Mouse (Mus musculus) layer of hippocampus, adult 2 months (tissue): ENCODE measurements around the gene Thbs3. TPM values are rescaled to one million over a fixed set of nuclear protein-coding genes. Genes with fewer than 3 reads are reported as not detected.
A peak's percentile ranks its signal among the peaks of the same experiment; 100 is the strongest.

Experiments used
- DNase-seq, 2 experiments: peaks; one replicate each; pipeline ENCODE4 v3.0.0; 2022; ENCODE audit warnings: low spot score in 2 of 2
- H3K27ac ChIP-seq: fragments of 200-600 bp; 2 replicates; pipeline ENCODE4 v1.8.1; 2022
- H3K4me3 ChIP-seq: fragments of 200-600 bp; 2 replicates; pipeline ENCODE4 v1.8.1; 2022; ENCODE audit warnings: mild to moderate bottlenecking
- CTCF ChIP-seq: fragments of 200-600 bp; conservative IDR thresholded peaks from 2 replicates; pipeline ENCODE4 v1.8.1; 2022; ENCODE audit warnings: antibody characterized with exemption, mild to moderate bottlenecking, moderate library complexity
- total RNA-seq, 2 experiments: library from RNA; stranded (reverse); gene quantifications; 2 replicates each; pipeline ENCODE4 v1.2.3; 2021

Thbs3 gene
- total RNA-seq, 2 experiments from 2014 or later, result 42.6 to 43.8 TPM

DNA sequence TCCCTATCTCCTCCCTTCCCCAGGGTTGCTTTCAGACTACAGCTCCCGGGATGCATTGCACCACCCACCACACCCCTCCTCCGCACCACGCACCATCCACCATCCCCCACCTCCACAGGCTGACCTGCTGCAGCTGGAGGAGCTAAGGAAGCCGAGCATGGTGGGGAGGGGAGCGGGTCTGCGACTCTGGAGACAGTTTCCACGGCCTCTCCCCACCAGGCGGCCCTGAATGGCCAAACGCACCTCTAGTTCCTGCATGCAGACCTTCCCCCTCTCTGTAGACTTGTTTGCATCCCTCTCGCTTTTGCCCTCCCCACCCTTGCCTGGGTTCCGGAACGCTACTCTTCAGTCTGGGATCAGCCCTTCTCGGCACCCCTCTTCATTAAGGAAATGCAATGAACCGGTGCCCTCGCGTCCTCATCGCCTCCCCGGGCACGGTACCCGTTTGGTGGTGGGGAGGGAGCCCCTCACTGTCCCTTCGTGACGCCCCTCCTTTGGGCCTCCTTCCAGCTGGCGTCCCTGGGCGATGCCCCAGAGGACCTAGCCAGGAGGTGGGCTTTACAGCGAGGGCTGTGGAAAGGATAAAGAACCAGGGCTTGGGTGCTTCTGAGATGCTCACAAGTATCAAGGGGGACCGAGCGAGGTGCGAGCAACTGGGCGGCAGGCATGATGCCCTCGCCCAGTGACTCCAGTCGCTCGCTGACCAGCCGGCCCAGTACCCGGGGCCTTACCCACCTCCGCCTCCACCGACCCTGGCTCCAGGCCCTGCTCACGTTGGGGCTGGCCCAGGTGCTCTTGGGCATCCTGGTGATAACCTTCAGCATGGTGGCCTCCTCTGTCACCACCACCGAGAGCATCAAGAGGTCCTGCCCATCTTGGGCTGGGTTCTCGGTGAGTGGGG is 31.7 kb upstream of the Thbs3 start, which contains the start of gene Fam189b:
Gene Fam189b (plus strand): TSS at position 86 of the 901 bp plus-strand sequence.
- DNase-seq, result peak; percentile 91 to 95
- H3K4me3 ChIP-seq, result peak within 1 kb of the TSS; percentile 88
- TF ChIP-seq CTCF, result peak; percentile 27
- H3K27ac ChIP-seq, result peak within 1 kb of the TSS; percentile 98

DNA sequence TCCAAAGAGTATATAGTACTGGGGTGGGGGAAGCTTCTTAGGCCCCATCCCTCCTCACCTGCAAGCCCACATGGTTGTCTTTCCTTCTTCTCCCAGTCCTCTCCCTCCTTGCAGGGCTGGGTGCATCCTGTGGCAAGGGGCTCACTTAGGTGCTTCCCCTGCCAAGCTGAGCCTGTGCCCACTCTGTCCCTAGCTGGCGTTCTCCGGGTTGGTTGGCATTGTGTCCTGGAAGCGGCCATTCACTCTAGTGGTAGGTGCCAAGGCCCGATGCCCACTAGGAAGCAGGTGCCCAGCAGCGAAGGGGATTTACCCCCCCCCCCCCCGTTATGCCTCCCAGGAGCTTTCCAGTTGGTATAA is 31.0 kb upstream of the Thbs3 start:
- no peak for TF ChIP-seq CTCF
- Histone ChIP-seq H3K27ac (peak overlapping the region; percentile 98), H3K4me3 (peak overlapping the region; percentile 88)
- no peak for DNase-seq

DNA sequence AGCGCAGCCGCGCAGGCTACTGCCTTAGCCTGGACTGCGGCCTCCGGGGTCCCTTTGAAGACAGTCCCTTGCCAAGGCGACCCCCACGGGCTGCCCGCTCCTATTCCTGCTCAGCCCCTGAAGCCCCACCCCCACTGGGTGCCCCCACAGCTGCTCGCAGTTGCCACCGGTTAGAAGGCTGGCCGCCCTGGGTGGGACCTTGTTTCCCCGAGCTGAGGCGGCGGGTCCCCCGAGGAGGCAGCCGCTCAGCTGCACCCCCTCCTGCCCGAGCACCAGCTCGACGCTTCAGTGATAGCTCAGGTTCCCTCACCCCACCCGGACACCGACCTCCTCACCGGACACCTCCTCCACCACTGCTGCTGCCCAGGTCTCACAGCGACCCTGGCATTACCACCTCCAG is 27.8 kb upstream of the Thbs3 start:
- Histone ChIP-seq H3K4me3 (no peak overlapping the region), H3K27ac (no peak overlapping the region)
- no peak for TF ChIP-seq CTCF
- no peak for DNase-seq

DNA sequence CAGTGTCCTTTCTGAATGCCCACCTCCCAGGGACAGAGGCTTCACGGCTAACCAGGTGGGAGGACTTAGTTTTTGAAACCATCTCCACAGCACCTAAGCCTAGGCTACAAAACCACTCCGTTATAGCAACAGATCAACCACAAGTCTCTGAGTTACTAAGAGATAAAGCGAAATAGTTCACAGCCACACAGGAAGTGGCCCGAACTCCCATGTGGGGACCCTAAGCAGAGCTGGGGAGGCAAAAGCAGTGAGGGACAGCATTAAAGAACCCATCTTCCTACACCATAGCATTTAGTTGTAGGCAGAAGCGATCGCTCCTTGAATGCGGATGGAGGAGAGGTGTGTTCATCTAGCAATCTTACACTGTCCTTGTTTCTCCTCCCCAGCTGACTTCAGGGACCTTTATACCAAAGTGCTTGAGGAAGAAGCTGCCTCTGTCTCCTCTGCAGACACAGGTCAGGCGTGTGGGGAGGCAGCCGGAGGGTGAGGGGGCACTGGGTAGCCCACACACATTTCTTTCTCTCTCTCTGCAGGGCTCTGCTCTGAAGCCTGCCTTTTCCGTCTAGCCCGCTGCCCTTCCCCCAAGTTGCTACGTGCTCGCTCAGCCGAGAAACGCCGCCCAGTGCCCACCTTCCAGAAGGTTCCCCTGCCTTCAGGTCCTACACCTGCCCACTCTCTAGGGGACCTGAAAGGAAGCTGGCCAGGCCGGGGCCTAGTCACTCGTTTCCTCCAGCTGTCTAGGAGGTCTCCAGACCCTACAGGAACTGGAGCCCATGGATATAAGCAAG is 27.1 kb upstream of the Thbs3 start:
- no peak for DNase-seq
- Histone ChIP-seq H3K4me3 (no peak overlapping the region), H3K27ac (no peak overlapping the region)
- no peak for TF ChIP-seq CTCF

DNA sequence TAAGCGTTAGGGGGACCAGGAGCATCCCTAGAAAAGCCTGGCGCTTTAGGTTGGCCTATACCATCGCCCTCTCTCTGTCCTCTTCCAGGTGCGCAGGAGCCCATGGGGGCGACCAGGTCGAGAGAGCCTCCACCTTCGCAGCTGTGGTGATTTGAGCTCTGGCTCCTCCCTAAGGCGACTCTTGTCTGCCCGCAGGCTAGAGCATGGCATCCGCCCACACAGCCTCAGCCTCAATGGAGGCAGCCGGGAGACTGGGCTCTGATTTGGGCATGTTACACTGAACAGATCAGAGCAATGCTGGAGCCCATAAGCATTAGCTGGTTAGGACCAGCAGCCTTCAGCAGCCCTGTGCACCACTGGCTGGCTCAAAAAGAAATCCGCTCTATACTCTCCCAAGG is 26.5 kb upstream of the Thbs3 start:
- DNase-seq, result no peak
- no peak overlapping the region for H3K27ac ChIP-seq
- no peak for TF ChIP-seq CTCF
- no peak overlapping the region for H3K4me3 ChIP-seq

DNA sequence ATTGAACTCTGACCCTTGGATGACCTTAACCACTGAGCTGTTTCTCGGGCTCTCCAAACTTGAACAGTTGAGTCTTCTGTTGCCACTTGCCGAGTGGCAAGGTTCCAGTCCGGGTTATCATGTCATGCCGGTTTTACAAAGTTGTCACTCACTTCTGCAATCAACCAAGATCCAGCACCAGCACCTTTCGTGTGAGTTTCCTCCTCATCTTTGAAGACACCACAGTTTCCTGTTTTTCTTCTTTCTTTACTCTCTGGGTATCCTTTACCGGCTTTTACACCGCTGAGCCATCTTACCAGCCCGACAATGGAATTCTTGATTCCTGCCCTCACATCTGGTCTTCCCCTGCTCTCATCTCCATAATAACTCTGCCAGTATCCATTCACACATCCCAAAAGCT is 24.5 kb upstream of the Thbs3 start:
- DNase-seq, result no peak
- TF ChIP-seq CTCF, result no peak

DNA sequence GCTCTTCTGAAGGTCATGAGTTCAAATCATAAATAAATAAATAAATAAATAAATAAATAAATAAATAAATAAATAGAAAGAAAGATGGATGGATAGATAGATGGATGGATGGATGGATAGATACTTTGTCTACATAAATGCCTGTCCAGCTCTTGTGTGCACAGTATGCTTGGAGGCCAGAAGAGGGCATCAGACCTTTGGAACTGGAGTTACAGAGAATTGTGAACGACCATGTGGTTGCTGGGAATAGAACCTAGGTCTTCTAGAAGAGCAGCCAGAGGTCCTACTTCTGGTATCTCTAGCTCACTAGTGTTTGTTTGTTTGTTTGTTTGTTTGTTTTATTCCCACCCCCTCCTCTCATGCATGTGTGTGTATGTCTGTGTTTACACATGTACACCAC is 21.6 kb upstream of the Thbs3 start:
- no peak for DNase-seq
- Histone ChIP-seq H3K27ac (no peak overlapping the region), H3K4me3 (no peak overlapping the region)
- TF ChIP-seq CTCF, result no peak

More for the DNA sequence above, 24.5 kb upstream of the Thbs3 start:
- Histone ChIP-seq H3K27ac (no peak overlapping the region), H3K4me3 (no peak overlapping the region)

DNA sequence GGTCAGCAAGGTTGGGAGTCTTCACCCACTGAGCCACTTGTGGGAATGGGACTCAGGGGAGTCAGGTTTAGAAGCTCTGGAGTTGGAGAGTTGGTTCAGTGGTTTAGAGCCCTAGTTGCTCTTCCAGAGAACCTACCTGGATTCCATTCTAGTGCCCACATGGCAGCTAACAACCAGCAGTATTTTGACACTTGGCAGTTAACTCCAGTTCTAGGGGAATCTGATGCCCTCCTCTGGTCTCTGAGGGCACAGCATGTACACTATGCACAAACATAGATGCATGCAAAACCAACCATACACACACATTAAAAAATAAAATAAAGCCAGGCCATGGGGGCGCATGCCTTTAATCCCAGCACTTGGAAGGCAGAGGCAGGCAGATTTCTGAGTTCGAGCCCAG is 21.1 kb upstream of the Thbs3 start:
- Histone ChIP-seq H3K27ac (no peak overlapping the region), H3K4me3 (no peak overlapping the region)
- no peak for DNase-seq
- TF ChIP-seq CTCF, result peak; percentile 64

DNA sequence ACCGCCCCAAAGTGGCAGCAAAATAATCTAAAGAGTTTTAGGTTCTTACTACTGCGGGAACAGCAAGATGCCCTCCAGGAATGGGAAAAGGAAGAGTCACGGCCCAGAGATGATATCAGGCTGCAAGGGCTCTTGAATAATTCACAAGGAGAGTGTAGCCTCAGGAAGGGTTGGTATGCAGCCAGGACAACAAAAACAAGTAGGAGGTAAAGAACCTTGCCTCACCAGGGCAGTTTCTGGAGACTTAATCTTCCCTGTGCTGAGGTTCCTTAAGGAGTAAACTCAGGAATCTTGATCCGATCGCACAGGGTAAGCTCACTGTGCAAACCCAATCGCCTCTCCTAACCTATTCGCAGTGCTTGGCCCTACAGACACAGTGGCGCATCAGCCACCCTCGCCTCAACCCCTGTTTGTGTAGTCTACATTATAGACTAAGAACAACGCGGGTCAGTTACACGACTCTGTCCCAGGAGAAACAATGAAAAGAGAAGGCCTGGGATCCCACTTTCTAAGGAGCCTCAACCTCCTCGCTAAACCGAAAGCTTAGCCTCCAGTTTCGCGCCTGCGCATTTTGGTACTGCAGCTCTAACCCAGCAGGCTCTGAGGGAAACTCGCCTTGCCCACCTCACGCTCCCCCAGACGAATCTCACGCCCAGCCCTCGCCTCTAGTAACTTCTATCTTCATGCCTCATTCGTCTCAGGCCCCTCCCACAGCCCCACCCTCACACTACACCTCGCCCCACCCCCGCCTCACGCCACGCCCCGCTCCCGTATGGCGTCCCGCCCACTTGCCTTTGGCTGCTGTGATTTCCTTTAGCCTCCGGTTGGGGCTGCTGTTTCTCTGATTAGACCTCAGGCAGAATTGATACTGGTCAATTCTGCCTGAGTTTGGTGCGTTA is 18.8 kb upstream of the Thbs3 start:
- DNase-seq, result peak; percentile 82 to 87
- peak; percentile 70 for TF ChIP-seq CTCF
- H3K27ac ChIP-seq, result peak overlapping the region; percentile 87
- H3K4me3 ChIP-seq, result peak overlapping the region; percentile 58

DNA sequence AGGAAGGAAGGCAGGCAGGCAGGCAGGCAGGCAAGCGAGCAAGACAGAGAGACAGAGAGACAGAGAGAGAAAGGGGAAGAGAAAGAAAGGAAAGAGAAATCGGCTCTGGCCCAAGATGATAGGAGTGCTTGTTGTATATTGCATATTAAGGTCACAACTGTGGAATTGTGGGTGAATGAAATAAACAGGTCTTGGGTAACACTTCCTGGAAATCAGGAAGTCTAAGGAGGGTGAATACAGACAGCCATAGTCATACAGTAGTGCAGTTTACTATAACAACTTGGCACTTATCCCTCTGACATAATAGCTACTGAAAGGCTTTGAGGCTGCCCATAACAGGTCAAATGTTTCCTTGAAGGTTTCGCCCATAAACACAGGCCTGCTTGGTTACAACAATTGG is 15.1 kb upstream of the Thbs3 start:
- no peak overlapping the region for H3K4me3 ChIP-seq
- no peak overlapping the region for H3K27ac ChIP-seq
- no peak for DNase-seq
- no peak for TF ChIP-seq CTCF

DNA sequence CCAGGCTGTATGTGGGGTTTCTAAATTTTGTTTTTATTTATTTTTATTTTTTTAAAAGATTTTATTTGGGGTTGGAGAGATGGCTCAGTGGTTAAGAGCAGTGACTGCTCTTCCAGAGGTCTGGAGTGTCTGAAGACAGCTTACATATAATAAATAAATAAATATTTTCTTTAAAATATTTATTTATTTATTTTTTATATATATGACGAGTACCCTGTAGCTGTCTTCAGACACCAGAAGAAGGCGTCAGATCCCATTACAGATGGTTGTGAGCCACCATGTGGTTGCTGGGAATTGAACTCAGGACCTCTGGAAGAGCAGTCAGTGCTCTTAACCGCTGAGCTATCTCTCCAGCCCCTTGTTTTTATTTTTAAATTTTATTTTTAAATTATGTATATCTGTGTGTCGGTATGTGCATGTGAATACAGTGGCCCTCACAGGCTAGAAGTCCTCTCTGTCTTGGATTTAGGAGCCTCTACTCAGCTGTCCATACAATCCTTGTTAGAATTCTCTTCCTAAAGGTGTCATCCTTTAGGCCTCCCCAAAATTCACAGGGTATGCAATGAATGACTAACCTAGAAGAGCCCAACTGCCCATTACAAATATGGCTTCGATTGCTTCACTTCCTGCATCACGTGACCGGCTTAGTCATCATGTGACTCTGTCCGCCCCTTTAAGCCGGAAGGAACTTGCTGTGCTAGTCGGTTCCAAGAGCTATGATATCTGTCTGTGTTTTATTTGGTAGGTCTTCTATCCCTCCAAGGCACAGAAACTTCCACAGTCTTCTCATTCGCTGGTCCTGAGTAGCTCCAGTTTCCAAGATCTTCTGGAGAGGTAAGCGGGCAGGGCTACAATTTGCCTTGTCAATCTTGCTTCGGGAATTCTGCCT is 12.5 kb upstream of the Thbs3 start, which contains the start of gene Gba:
Gene Gba (plus strand): TSS at position 676 of the 889 bp plus-strand sequence.
- peak within 1 kb of the TSS; percentile 89 for H3K27ac ChIP-seq
- peak; percentile 84 to 85 for DNase-seq
- no peak for TF ChIP-seq CTCF
- H3K4me3 ChIP-seq, result peak within 1 kb of the TSS; percentile 84
